Mouse (Mus musculus) cerebellum, adult 2 months (tissue): ENCODE results near the gene Fyb2.

Experiments used
- CTCF ChIP-seq: fragments of 200-500 bp; IDR thresholded peaks from 2 replicates; pipeline ENCODE4 v1.5.1; 2011; ENCODE audit warnings: low read depth, mild to moderate bottlenecking, control low read depth, low read length, moderate library complexity, borderline replicate concordance; ENCODE audit not compliant: insufficient read depth
- POLR2A ChIP-seq: fragments of 200-500 bp; IDR thresholded peaks from 2 replicates; pipeline ENCODE4 v1.6.1; 2011; ENCODE audit warnings: low read length, control low read depth, borderline replicate concordance; ENCODE audit not compliant: insufficient read depth

DNA sequence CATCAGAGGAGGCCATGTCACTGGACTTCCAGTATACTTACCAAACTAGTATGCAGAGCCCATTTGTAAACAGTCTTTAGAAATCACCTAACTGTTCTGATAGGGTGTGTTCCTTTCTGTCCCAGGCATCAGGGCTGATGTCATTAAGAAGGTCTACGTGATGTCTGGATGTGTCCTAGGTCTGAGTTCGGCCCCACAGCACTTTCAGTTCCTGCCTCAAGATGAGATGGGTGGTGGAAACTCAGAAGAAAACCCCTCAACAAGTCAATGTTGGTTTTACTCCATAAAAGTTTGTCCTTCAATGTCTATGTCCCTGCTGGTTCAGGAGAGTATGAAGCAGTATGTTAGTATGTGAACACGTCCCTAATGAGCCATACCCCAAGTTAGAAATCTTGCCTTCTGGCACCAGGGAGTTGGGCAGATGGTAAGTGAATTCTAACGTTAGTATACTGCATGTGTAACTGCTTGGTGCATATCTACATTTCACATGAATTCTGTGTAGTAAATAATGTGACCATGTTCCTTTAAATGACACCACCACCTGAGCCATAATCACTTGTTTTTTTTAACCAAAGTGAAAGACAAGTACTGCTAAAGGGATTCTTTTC, 102.9 kb downstream of the Fyb2 start:
- TF ChIP-seq POLR2A (no peak), CTCF (no peak)
